Mouse (Mus musculus): Measurements from ENCODE around the gene Arhgef15. TPM values are rescaled to one million over a fixed set of nuclear protein-coding genes. Genes with fewer than 3 reads are reported as not detected.
"Not testable (repeated sequence)": the region's sequence is repeated elsewhere in the genome, so short reads cannot be mapped to it uniquely, and the experiment has no call there.

The Arhgef15 gene
- polyA plus RNA-seq, 1 experiment: not detected

GRCm38 (mm10) chr11:68967337-68968282, 10.3 kb upstream of the Arhgef15 start, which contains the start of gene Slc25a35:
Slc25a35 (plus strand) TSS chr11:68968131.
- Histone ChIP-seq H3K4me3 (ENCODE audit: insufficient read depth, low read depth, low read length) (peak within 1 kb of the TSS; percentile 59), H3K27ac (ENCODE audit: insufficient read depth, low read depth, low read length) (peak within 1 kb of the TSS; percentile 21; the same call in 1 of the 2 replicates), H3K4me1 (ENCODE audit: control insufficient read depth, insufficient read depth, low read length) (peaks cover 9% of the 10 kb centered on the region; the same call in 1 of the 2 replicates)
- TF ChIP-seq POLR2A (IDR thresholded peaks at IDR 0.05; ENCODE audit: insufficient read depth, low read depth, low read length) (no peak), CTCF (IDR thresholded peaks at IDR 0.05; ENCODE audit: insufficient read depth, low read depth, low read length) (no peak)
- WGBS: under 1% methylated on average over 50 of the region's 50 CpGs

GRCm38 (mm10) chr11:68966554-68966953, 9.3 kb upstream of the Arhgef15 start:
- TF ChIP-seq POLR2A (IDR thresholded peaks at IDR 0.05; ENCODE audit: insufficient read depth, low read depth, low read length) (no peak), CTCF (IDR thresholded peaks at IDR 0.05; ENCODE audit: insufficient read depth, low read depth, low read length) (no peak)
- peaks cover 8% of the 10 kb centered on the region; the same call in 1 of the 2 replicates for H3K4me1 ChIP-seq (ENCODE audit: control insufficient read depth, insufficient read depth, low read length)
- H3K27ac ChIP-seq (ENCODE audit: insufficient read depth, low read depth, low read length): no peak overlapping the region
- H3K4me3 ChIP-seq (ENCODE audit: insufficient read depth, low read depth, low read length): no peak overlapping the region
- 11% methylated on average over 1 of the region's 1 CpGs for WGBS

DNA sequence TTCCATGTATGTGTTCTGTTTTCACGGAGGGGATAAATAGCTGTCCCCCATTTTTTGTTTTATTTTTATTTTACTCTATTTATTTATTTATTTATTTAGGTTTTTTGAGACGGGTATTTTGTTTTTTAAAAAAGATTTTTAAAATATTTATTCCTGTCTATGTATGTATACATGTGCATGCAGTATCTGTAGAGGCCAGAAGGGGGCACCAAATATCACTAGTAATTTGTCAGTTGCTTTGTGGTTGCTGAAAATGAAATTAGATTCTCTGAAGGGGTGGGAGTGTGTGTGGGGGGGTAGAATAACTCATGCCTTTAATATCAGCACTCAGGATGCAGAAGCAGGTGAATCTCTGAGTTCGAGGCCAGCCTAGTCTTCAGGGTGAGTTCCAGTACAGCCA, 8.6 kb upstream of the Arhgef15 start:
- TF ChIP-seq POLR2A (IDR thresholded peaks at IDR 0.05; ENCODE audit: insufficient read depth, low read depth, low read length) (no peak), CTCF (IDR thresholded peaks at IDR 0.05; ENCODE audit: insufficient read depth, low read depth, low read length) (no peak)
- no peak overlapping the region for H3K27ac ChIP-seq (ENCODE audit: insufficient read depth, low read depth, low read length)
- H3K4me1 ChIP-seq (ENCODE audit: control insufficient read depth, insufficient read depth, low read length): peaks cover 5% of the 10 kb centered on the region; the same call in 1 of the 2 replicates
- H3K4me3 ChIP-seq (ENCODE audit: insufficient read depth, low read depth, low read length): no peak overlapping the region
- WGBS: 30% methylated on average over 3 of the region's 3 CpGs

DNA sequence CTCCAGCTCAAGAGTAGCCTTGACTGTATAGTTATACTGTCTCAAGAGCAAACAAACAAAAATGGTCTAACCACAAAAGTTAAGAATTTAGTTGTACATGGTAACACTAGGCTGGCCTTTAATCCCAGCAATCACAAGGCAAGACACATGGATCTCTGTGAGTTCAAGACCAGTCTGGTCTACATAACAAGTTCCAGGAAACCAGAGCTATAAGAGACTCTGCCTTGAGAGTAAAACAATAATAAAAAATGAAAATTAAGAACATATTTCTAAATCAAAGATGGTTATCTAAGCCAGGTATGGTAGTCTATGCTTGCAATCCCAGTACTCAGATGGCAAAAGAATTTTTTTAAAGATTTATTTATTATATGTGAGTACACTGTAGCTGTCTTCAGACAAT, 7.8 kb upstream of the Arhgef15 start:
- peaks cover 3% of the 10 kb centered on the region; the same call in 1 of the 2 replicates for H3K4me1 ChIP-seq (ENCODE audit: control insufficient read depth, insufficient read depth, low read length)
- H3K4me3 ChIP-seq (ENCODE audit: insufficient read depth, low read depth, low read length): no peak overlapping the region
- no peak overlapping the region for H3K27ac ChIP-seq (ENCODE audit: insufficient read depth, low read depth, low read length)
- no peak for TF ChIP-seq POLR2A (IDR thresholded peaks at IDR 0.05; ENCODE audit: insufficient read depth, low read depth, low read length)
- no peak for TF ChIP-seq CTCF (IDR thresholded peaks at IDR 0.05; ENCODE audit: insufficient read depth, low read depth, low read length)

DNA sequence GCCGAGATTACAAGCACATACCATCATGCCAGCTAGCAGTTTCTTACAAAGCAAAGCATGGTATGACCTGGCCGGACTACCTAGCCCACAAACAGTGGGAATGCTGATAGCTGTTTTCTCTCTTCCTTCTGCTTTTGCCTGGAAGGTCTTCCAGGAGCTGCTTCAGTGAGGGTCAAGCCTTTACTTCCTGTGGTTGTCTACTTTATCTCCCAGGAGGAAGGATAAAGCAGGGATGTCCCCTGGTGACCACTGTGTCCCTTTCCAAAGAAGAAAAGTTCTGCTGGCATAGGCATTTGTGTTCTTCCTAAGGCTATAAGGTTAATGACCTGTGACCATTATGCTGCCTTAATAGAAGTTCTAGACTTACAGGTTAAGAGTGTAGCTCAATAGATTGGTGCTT, 6.1 kb upstream of the Arhgef15 start:
- TF ChIP-seq CTCF (IDR thresholded peaks at IDR 0.05; ENCODE audit: insufficient read depth, low read depth, low read length) (no peak), POLR2A (IDR thresholded peaks at IDR 0.05; ENCODE audit: insufficient read depth, low read depth, low read length) (no peak)
- no peak overlapping the region for H3K27ac ChIP-seq (ENCODE audit: insufficient read depth, low read depth, low read length)
- 85% methylated on average over 2 of the region's 2 CpGs for WGBS
- no peak overlapping the region for H3K4me3 ChIP-seq (ENCODE audit: insufficient read depth, low read depth, low read length)
- H3K4me1 ChIP-seq (ENCODE audit: control insufficient read depth, insufficient read depth, low read length): no peaks in the 10 kb centered on the region

GRCm38 (mm10) chr11:68962159-68962558, 4.9 kb upstream of the Arhgef15 start:
- not testable (repeated sequence) for H3K4me1 ChIP-seq (ENCODE audit: control insufficient read depth, insufficient read depth, low read length); H3K4me3 ChIP-seq (ENCODE audit: insufficient read depth, low read depth, low read length); H3K27ac ChIP-seq (ENCODE audit: insufficient read depth, low read depth, low read length)
- 32% methylated on average over 11 of the region's 11 CpGs for WGBS

GRCm38 (mm10) chr11:68961596-68961995, 4.3 kb upstream of the Arhgef15 start:
- H3K4me1 ChIP-seq (ENCODE audit: control insufficient read depth, insufficient read depth, low read length): no peaks in the 10 kb centered on the region
- no peak overlapping the region for H3K27ac ChIP-seq (ENCODE audit: insufficient read depth, low read depth, low read length)
- 63% methylated on average over 3 of the region's 3 CpGs for WGBS
- no peak for TF ChIP-seq CTCF (IDR thresholded peaks at IDR 0.05; ENCODE audit: insufficient read depth, low read depth, low read length)
- no peak for TF ChIP-seq POLR2A (IDR thresholded peaks at IDR 0.05; ENCODE audit: insufficient read depth, low read depth, low read length)
- no peak overlapping the region for H3K4me3 ChIP-seq (ENCODE audit: insufficient read depth, low read depth, low read length)

DNA sequence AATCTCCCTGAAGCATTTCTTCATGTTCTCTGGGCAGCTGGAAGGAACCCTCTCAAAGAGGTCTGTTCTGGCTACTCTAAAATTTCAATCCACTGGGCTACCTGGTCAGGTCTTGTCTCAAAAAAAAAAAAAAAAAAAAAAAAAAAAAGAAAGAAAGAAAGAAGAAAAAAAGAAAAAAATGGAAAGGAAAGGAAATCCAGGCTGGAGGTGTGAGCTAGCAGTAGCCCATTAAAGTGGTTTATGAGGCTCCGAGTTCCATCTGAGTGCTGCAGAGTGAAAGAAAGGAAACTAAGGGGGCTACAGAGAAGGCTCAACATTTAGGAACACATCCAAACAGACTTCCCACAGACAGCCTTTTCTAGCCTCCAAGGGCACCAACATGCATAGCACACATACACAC, 691 bp upstream of the Arhgef15 start:
- 97% methylated on average over 1 of the region's 1 CpGs for whole genome bisulfite sequencing
- Histone ChIP-seq H3K4me1 (ENCODE audit: control insufficient read depth, insufficient read depth, low read length) (peaks cover 14% of the 10 kb centered on the region; the same call in 1 of the 2 replicates), H3K27ac (ENCODE audit: insufficient read depth, low read depth, low read length) (no peak overlapping the region), H3K4me3 (ENCODE audit: insufficient read depth, low read depth, low read length) (no peak overlapping the region)
- TF ChIP-seq CTCF (IDR thresholded peaks at IDR 0.05; ENCODE audit: insufficient read depth, low read depth, low read length): no peak
- no peak for TF ChIP-seq POLR2A (IDR thresholded peaks at IDR 0.05; ENCODE audit: insufficient read depth, low read depth, low read length)

- Histone ChIP-seq H3K27ac (ENCODE audit: insufficient read depth, low read depth, low read length) (no peak overlapping the region), H3K4me3 (ENCODE audit: insufficient read depth, low read depth, low read length) (peak overlapping the region; percentile 4; the same call in 1 of the 2 replicates), H3K4me1 (ENCODE audit: control insufficient read depth, insufficient read depth, low read length) (peaks cover 14% of the 10 kb centered on the region; the same call in 1 of the 2 replicates)
- no peak for TF ChIP-seq POLR2A (IDR thresholded peaks at IDR 0.05; ENCODE audit: insufficient read depth, low read depth, low read length)
- WGBS: 62% methylated on average over 13 of the region's 13 CpGs
Observed at GRCm38 (mm10) chr11:68956697-68957096, 583 bp downstream of the Arhgef15 start.

Measured in olfactory bulb, adult 2 months (tissue).